Mouse (Mus musculus): ENCODE measurements at regions not wholly inside any gene's neighbourhood (a gene's known extent, or its start where the extent isn't known, plus 50 kb on each side); places are given as distances from the start of the nearest gene placed in this dataset.

- TF ChIP-seq CTCF (IDR thresholded peaks at IDR 0.05; ENCODE audit: low read depth, low read length) = no peak
- no peak for TF ChIP-seq POLR2A (IDR thresholded peaks at IDR 0.05; ENCODE audit: extremely low read depth, insufficient read depth, low read length)
Observed at GRCm38 (mm10) chr8:84334333-84334732, 53.9 kb upstream of the Cacna1a start.

Measured in liver, adult 2 months (tissue).